Mouse (Mus musculus): ENCODE data around the gene Tns2. TPM values are rescaled to one million over a fixed set of nuclear protein-coding genes. Genes with fewer than 3 reads are reported as not detected.
"Not testable (repeated sequence)": the region's sequence is repeated elsewhere in the genome, so short reads cannot be mapped to it uniquely, and the experiment has no call there.

The Tns2 gene
- polyA plus RNA-seq, 1 experiment from 2014 or later: 40.1 TPM

DNA sequence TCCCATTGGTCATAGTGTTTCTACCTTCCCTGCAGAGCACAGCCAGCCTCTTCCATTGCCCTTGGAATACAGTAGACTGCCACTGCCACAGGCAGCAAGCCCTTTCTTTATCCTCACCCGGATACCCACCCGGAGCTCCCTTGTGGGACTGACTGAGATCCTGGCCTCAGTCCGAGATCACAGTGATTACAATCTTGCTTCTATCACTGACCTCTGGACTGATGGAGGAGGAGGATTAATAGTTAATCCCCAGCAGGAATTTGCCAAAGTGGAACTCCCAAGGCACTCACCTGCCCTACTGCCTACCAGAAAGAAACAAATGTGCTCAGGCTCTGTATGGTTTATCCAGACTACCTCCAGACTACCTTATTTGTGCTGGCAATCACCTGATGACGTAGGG lies 49.3 kb downstream of the Tns2 start:
- no peak overlapping the region for H3K27ac ChIP-seq
- H3K4me3 ChIP-seq: no peak overlapping the region
- no peak for ATAC-seq (ENCODE audit: insufficient number of reproducible peaks, insufficient read depth, low FRiP score, low TSS enrichment, low read depth)
- H3K9me3 ChIP-seq: no peaks in the 10 kb centered on the region
- H3K27me3 ChIP-seq: peaks cover 17% of the 10 kb centered on the region
- no peak overlapping the region for H3K9ac ChIP-seq
- no peaks in the 10 kb centered on the region for H3K36me3 ChIP-seq
- WGBS: 70% methylated on average over 4 of the region's 4 CpGs
- H3K4me1 ChIP-seq: peaks cover 24% of the 10 kb centered on the region
- no peak overlapping the region for H3K4me2 ChIP-seq

DNA sequence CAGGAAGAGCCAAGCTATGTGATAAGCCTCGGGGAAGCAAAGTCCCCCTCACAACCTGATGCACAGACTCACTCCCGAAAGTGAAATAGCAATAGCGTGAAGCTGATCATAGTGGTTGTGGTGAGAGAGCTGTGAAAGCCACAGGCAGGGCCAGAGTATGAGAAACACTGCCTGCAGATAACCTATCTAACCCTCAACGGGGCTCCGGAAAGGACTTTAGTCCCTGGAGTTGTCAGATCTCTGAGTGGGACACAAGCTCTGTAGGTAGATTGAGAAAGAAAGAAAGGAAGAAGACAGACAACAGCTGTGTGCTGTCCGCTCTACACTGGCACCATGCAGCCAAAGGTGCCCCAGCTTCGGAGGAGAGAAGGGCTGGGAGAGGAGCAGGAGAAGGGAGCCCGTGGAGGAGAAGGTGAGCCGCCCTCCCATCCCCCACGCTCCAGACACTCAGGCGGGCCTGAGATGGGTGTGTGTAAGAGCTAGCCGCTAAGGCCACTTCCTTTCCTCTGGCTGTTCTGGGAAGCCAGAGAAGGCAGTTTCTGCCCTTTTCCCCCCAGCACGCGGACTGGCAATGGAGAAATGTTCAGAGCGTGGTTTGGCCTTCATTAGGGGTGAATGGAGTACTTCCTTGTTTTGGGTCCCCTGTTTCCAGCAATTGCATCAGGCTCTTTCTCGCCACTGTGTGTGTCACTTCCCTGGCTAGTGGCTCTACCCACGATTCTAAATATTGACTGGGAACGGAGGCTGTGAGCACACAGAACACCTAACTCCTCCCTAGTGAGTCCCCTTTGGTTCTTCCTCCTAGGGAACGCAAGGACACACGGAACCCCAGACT lies 50.3 kb downstream of the Tns2 start, which contains the start of gene Soat2:
TSS of gene Soat2 (plus strand) at position 226 of the 835 bp plus-strand sequence.
- H3K9ac ChIP-seq: 0 out of 2 replicates have a peak within 1 kb of the TSS, but pooled peaks have one; percentile 27
- WGBS: 44% methylated on average over 20 of the region's 20 CpGs

DNA sequence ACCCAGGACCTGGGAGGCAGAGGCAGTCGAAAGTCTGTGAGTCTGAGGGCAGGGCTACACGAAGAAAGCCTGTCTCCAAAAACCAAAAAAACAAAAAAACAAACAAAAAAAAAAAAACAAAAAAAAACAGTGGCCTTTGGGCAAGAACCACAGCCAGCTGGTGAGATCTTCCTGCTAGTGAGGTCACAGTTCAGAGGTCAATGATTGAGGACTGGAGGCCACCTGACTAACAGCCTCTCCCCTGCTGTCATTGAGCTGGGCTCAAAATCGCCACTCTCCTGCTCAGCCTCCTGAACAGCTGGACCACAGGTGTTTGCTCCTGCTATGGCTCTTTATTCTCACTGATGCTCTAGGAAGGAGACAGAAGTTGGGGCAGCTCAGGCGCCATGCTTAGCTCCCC lies 52.4 kb downstream of the Tns2 start:
- Histone ChIP-seq H3K4me1 (peaks cover 17% of the 10 kb centered on the region; the same call in 1 of the 2 replicates), H3K27me3 (no peaks in the 10 kb centered on the region), H3K36me3 (no peaks in the 10 kb centered on the region), H3K9me3 (no peaks in the 10 kb centered on the region), H3K4me3 (no peak overlapping the region), H3K4me2 (no peak overlapping the region), H3K27ac (no peak overlapping the region), H3K9ac (no peak overlapping the region)
- ATAC-seq (ENCODE audit: insufficient number of reproducible peaks, insufficient read depth, low FRiP score, low TSS enrichment, low read depth): no peak
- WGBS: 33% methylated on average over 4 of the region's 4 CpGs

More for the DNA sequence above, 50.3 kb downstream of the Tns2 start, which contains the start of gene Soat2:
- Histone ChIP-seq H3K36me3 (no peaks in the 10 kb centered on the region), H3K9me3 (no peaks in the 10 kb centered on the region), H3K4me3 (no peak within 1 kb of the TSS), H3K4me1 (peaks cover 17% of the 10 kb centered on the region; the same call in 1 of the 2 replicates), H3K27me3 (peaks cover 7% of the 10 kb centered on the region), H3K27ac (no peak within 1 kb of the TSS), H3K4me2 (peak within 1 kb of the TSS; percentile 5; the same call in 1 of the 2 replicates)
- no peak for ATAC-seq (ENCODE audit: insufficient number of reproducible peaks, insufficient read depth, low FRiP score, low TSS enrichment, low read depth)

DNA sequence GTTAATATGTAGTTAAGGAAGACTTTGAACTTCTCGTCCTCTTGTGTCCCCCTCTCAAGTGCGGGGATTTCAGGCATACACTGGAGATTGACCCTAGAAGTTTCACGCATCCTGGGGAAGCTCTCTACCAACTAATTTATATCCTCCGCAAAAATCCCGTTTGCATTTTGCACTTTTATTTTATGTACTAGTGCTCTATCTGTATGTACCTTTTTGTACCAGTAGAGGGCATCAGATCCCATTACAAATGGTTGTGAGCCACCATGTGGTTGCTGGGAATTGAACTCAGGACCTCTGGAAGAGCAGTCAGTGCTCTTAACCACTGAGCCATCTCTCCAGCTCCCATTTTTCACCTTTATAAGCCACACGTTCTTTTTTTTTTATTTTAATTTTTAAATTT lies 54.8 kb downstream of the Tns2 start:
- H3K27ac ChIP-seq: not testable (repeated sequence)

DNA sequence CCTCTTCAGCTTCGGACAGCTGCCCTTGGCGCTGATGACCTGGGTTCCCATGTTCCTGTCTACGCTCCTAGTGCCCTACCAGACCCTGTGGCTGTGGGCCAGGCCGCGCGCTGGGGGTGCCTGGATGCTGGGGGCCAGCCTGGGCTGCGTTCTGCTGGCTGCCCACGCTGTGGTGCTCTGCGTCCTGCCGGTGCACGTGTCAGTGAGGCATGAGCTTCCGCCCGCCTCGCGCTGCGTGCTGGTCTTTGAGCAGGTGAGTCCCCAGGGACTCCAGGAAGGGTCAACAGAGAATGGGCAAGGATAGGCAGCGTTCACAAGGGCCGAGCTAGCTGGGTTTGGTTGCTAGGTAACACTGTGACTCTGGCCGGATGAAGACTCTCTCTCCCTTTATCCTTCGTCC lies 56.6 kb downstream of the Tns2 start:
- Histone ChIP-seq H3K4me2 (no peak overlapping the region), H3K9me3 (no peaks in the 10 kb centered on the region), H3K27me3 (no peaks in the 10 kb centered on the region), H3K27ac (no peak overlapping the region), H3K4me1 (peaks cover 4% of the 10 kb centered on the region; the same call in 1 of the 2 replicates), H3K36me3 (no peaks in the 10 kb centered on the region), H3K4me3 (no peak overlapping the region), H3K9ac (no peak overlapping the region)
- no peak for ATAC-seq (ENCODE audit: insufficient number of reproducible peaks, insufficient read depth, low FRiP score, low TSS enrichment, low read depth)
- WGBS: 39% methylated on average over 20 of the region's 20 CpGs

More for the DNA sequence above, 54.8 kb downstream of the Tns2 start:
- not testable (repeated sequence) for H3K9me3 ChIP-seq; H3K36me3 ChIP-seq; H3K27me3 ChIP-seq; H3K4me2 ChIP-seq; H3K4me3 ChIP-seq; H3K9ac ChIP-seq; ATAC-seq (ENCODE audit: insufficient number of reproducible peaks, insufficient read depth, low FRiP score, low TSS enrichment, low read depth)
- WGBS: 92% methylated on average over 6 of the region's 6 CpGs
- peaks cover 13% of the 10 kb centered on the region; the same call in 1 of the 2 replicates for H3K4me1 ChIP-seq

DNA sequence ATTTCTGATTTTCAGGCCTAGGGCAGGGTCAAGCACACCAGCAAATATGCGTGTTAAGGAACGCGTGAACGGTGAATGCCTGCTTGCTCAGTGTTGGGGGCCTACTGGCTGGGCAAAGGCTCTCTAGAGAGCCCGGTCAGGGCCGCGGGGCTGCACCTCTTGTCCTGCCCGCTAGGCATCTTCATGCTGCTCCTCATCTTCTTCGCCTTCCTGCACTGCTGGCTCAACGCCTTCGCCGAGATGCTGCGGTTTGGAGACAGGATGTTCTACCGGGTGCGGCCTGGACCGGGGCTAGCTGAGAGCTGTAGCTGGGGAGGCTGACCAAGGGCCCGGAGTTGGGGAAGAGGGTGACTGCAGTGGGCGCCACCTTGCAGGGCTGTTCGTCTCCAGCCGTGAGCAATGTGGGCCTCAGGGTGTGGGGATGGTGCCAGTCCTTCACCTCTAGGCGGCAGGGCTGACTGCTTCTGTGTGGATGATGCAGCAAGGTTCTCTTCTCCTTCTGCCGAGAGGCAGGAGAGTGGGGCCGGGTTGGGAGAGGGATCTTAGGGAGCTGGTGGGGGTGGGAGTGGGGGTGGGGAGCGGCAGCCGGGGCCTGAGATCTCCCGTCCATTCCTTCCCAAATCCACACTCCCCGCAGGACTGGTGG lies 60.3 kb downstream of the Tns2 start:
- Histone ChIP-seq H3K36me3 (no peaks in the 10 kb centered on the region), H3K9ac (no peak overlapping the region), H3K4me2 (no peak overlapping the region), H3K27ac (no peak overlapping the region), H3K4me1 (peaks cover 5% of the 10 kb centered on the region), H3K9me3 (no peaks in the 10 kb centered on the region), H3K4me3 (no peak overlapping the region), H3K27me3 (no peaks in the 10 kb centered on the region)
- 64% methylated on average over 27 of the region's 27 CpGs for WGBS
- no peak for ATAC-seq (ENCODE audit: insufficient number of reproducible peaks, insufficient read depth, low FRiP score, low TSS enrichment, low read depth)

DNA sequence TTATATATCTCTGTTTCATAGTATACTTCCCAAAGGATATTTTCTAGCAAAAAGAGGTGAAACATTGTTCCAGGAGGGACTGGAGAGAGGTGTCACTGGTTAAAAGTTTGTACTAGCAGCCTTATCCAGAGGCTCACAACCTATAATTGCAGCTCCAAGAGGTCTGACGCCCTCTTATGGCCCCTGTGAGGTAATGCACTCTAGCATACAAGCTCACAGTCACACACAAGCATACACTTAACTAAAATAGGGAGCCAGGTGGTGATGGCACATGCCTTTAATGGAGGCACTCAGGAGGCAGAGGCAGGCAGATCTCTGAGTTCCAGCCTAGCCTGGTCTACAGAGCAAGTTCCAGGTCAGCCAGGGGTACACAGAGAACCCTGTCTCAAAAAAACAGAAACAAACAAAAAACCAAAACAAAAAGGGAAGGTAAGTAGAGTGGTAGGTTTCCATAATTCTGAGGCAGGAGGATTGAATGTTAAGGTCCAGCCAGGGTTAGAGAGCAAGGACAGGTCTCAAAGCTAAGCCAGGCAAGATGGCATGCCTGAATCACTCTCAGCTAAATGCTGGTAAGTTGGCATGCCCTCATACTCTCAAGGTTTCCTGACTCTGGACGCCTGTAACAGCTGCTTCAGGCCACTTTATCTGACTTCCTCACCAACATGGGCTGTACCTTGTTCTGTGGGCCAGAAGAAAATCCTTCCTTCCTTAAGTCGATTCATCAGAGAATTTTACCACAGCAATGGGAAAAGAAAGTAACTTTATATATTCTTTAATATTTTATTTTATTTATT lies 63.9 kb downstream of the Tns2 start:
- Histone ChIP-seq H3K36me3 (no peaks in the 10 kb centered on the region), H3K4me3 (no peak overlapping the region), H3K27ac (no peak overlapping the region), H3K9me3 (no peaks in the 10 kb centered on the region), H3K4me1 (peaks cover 31% of the 10 kb centered on the region), H3K27me3 (no peaks in the 10 kb centered on the region), H3K9ac (no peak overlapping the region), H3K4me2 (no peak overlapping the region)
- WGBS: 54% methylated on average over 3 of the region's 3 CpGs
- no peak for ATAC-seq (ENCODE audit: insufficient number of reproducible peaks, insufficient read depth, low FRiP score, low TSS enrichment, low read depth)

DNA sequence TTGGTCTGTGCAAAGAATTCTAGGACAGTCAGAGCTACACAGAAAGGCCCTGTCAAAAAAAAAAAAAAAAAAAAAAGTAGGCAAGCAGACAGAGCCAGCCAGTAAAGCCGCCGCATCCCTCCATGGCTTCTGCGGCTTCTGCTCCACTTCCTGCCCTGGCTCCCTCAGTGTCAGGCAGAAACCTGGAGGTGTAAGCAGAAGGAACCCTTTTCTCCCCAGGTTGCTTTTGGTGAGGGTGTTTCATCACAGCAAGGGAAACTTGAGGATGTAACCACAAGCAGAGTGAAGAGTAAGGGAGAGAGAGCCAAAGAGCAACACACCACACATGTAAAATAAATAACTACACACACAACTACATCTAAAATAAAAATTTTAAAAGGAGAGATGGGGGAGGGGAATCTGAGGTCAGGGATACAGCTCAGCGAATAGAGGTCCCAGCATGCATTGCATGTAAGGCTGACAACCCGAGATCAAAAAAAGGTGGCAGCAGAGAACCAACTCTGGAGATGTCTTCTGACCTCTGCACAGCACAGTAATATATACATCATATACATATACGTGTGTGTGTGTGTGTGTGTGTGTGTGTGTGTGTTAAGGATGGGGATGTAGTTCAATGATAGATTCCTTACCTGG lies 65.4 kb downstream of the Tns2 start:
- Histone ChIP-seq H3K27me3 (no peaks in the 10 kb centered on the region), H3K4me1 (peaks cover 40% of the 10 kb centered on the region), H3K9ac (no peak overlapping the region), H3K4me2 (no peak overlapping the region), H3K9me3 (no peaks in the 10 kb centered on the region), H3K4me3 (no peak overlapping the region), H3K36me3 (no peaks in the 10 kb centered on the region), H3K27ac (peak overlapping the region; percentile 60)
- 24% methylated on average over 6 of the region's 6 CpGs for WGBS
- ATAC-seq (ENCODE audit: insufficient number of reproducible peaks, insufficient read depth, low FRiP score, low TSS enrichment, low read depth): no peak

Other genes with a start within 250 kb of the Tns2 start
- gene Krt1, start 249.6 kb upstream of the Tns2 start, polyA plus RNA-seq (2015; fragmentation: Nextera tagmentation; extraction: Ambion mirVana): 30.3 and 54.6 TPM in 2 replicates
- 0.43 and 0.91 TPM in 2 replicates for gene Krt77, start 230.7 kb upstream of the Tns2 start, polyA plus RNA-seq (2015; fragmentation: Nextera tagmentation; extraction: Ambion mirVana)
- 0.40 and 0.56 TPM in 2 replicates for gene Krt76, start 207.5 kb upstream of the Tns2 start, polyA plus RNA-seq (2015; fragmentation: Nextera tagmentation; extraction: Ambion mirVana)
- 2.2 and 2.4 TPM in 2 replicates for gene Krt4, start 175.7 kb upstream of the Tns2 start, polyA plus RNA-seq (2015; fragmentation: Nextera tagmentation; extraction: Ambion mirVana)
- gene Krt79, start 160.1 kb upstream of the Tns2 start, polyA plus RNA-seq (2015; fragmentation: Nextera tagmentation; extraction: Ambion mirVana): 16.1 and 16.5 TPM in 2 replicates
- 0.22 and 0.35 TPM in 2 replicates for gene Krt78, start 146.1 kb upstream of the Tns2 start, polyA plus RNA-seq (2015; fragmentation: Nextera tagmentation; extraction: Ambion mirVana)
- gene Krt8, start 95.9 kb upstream of the Tns2 start, polyA plus RNA-seq (2015; fragmentation: Nextera tagmentation; extraction: Ambion mirVana): 38.6 and 86.0 TPM in 2 replicates
- 36.0 and 58.9 TPM in 2 replicates for gene Krt18, start 72.2 kb upstream of the Tns2 start, polyA plus RNA-seq (2015; fragmentation: Nextera tagmentation; extraction: Ambion mirVana)
- 120 and 129 TPM in 2 replicates for gene Eif4b, start 26.6 kb upstream of the Tns2 start, polyA plus RNA-seq (2015; fragmentation: Nextera tagmentation; extraction: Ambion mirVana)
- 20.4 and 21.6 TPM in 2 replicates for gene Spryd3, start 35.8 kb downstream of the Tns2 start, polyA plus RNA-seq (2015; fragmentation: Nextera tagmentation; extraction: Ambion mirVana)
- gene Igfbp6, start 43.9 kb downstream of the Tns2 start, polyA plus RNA-seq (2015; fragmentation: Nextera tagmentation; extraction: Ambion mirVana): 1.1 and 1.9 TPM in 2 replicates
- 0.88 TPM in 1 of 2 replicates, not detected in the other for gene Soat2, start 50.1 kb downstream of the Tns2 start, polyA plus RNA-seq (2015; fragmentation: Nextera tagmentation; extraction: Ambion mirVana)
- gene Zfp740, start 102.8 kb downstream of the Tns2 start, polyA plus RNA-seq (2015; fragmentation: Nextera tagmentation; extraction: Ambion mirVana): 82.4 and 86.3 TPM in 2 replicates
- 89.6 and 102 TPM in 2 replicates for gene Csad, start 104.3 kb downstream of the Tns2 start, polyA plus RNA-seq (2015; fragmentation: Nextera tagmentation; extraction: Ambion mirVana)
- gene Itgb7, start 131.5 kb downstream of the Tns2 start, polyA plus RNA-seq (2015; fragmentation: Nextera tagmentation; extraction: Ambion mirVana): 3.0 and 3.3 TPM in 2 replicates
- 135 and 143 TPM in 2 replicates for gene Rarg, start 157.1 kb downstream of the Tns2 start, polyA plus RNA-seq (2015; fragmentation: Nextera tagmentation; extraction: Ambion mirVana)
- 1.9 and 2.3 TPM in 2 replicates for gene Gm9918, start 170.2 kb downstream of the Tns2 start, polyA plus RNA-seq (2015; fragmentation: Nextera tagmentation; extraction: Ambion mirVana)
- gene Mfsd5, start 179.0 kb downstream of the Tns2 start, polyA plus RNA-seq (2015; fragmentation: Nextera tagmentation; extraction: Ambion mirVana): 60.3 and 67.3 TPM in 2 replicates
- gene Espl1, start 195.9 kb downstream of the Tns2 start, polyA plus RNA-seq (2015; fragmentation: Nextera tagmentation; extraction: Ambion mirVana): 25.3 and 26.4 TPM in 2 replicates
- gene Pfdn5, start 225.7 kb downstream of the Tns2 start, polyA plus RNA-seq (2015; fragmentation: Nextera tagmentation; extraction: Ambion mirVana): 458 and 502 TPM in 2 replicates
- 109 TPM in 2 replicates for gene Myg1, start 231.3 kb downstream of the Tns2 start, polyA plus RNA-seq (2015; fragmentation: Nextera tagmentation; extraction: Ambion mirVana)